Mouse (Mus musculus) lung, embryonic 15.5 days (tissue): ENCODE results near the gene Gm20916. TPM values are rescaled to one million over a fixed set of nuclear protein-coding genes. Genes with fewer than 3 reads are reported as not detected.
"Not testable (repeated sequence)": the region's sequence is repeated elsewhere in the genome, so short reads cannot be mapped to it uniquely, and the experiment has no call there.

ENCODE experiments used
- ATAC-seq: fragments of 200-750 bp; cut with Nextera tagmentation; 2 replicates; pipeline ENCODE4 v1.8.0; 2017; ENCODE audit warnings: moderate number of reproducible peaks, borderline replicate concordance; ENCODE audit not compliant: low FRiP score, low TSS enrichment; ENCODE audit errors: extremely low read depth
- H3K27ac ChIP-seq: fragments of 300-500 bp; sonication (generic); 2 replicates; pipeline ENCODE4 v1.5.1; 2015; ENCODE audit warnings: moderate library complexity, mild to moderate bottlenecking, inconsistent platforms
- H3K27me3 ChIP-seq: fragments of 300-500 bp; sonication (generic); 2 replicates; pipeline ENCODE4 v1.6.1; 2015; ENCODE audit warnings: inconsistent platforms
- H3K36me3 ChIP-seq: fragments of 300-500 bp; sonication (generic); 2 replicates; pipeline ENCODE4 v1.6.1; 2015; ENCODE audit warnings: inconsistent platforms
- H3K4me1 ChIP-seq: fragments of 300-500 bp; sonication (generic); 2 replicates; pipeline ENCODE4 v1.6.1; 2015; ENCODE audit warnings: inconsistent platforms
- H3K4me2 ChIP-seq: fragments of 300-500 bp; sonication (generic); 2 replicates; pipeline ENCODE4 v1.6.1; 2015; ENCODE audit warnings: inconsistent platforms, mild to moderate bottlenecking, moderate library complexity
- H3K4me3 ChIP-seq: fragments of 300-500 bp; sonication (generic); 2 replicates; pipeline ENCODE4 v1.5.1; 2015; ENCODE audit warnings: mild to moderate bottlenecking, inconsistent platforms
- H3K9ac ChIP-seq: fragments of 300-500 bp; sonication (generic); 2 replicates; pipeline ENCODE4 v1.6.1; 2015; ENCODE audit warnings: inconsistent platforms
- H3K9me3 ChIP-seq: fragments of 300-500 bp; sonication (generic); 2 replicates; pipeline ENCODE4 v1.6.1; 2016; ENCODE audit warnings: inconsistent platforms
- WGBS: fragments of 180-500 bp; shearing (Covaris S2); methylation state at CpG from one replicate; pipeline ENCODE4 v1.1.7; 2015; 5-methylcytosine and 5-hydroxymethylcytosine counted together
- polyA plus RNA-seq: library from polyadenylated mRNA; unstranded; fragments of >200 nt; fragmentation: Nextera tagmentation; extraction: Ambion mirVana; gene quantifications from 2 replicates; pipeline ENCODE4 v1.2.1, GENCODE M21; 2015

Gm20916 gene
- polyA plus RNA-seq: not detected in 2 replicates

- H3K4me3 ChIP-seq, ATAC-seq, H3K36me3 ChIP-seq, H3K27ac ChIP-seq, H3K9ac ChIP-seq, H3K4me1 ChIP-seq, H3K9me3 ChIP-seq, H3K4me2 ChIP-seq, H3K27me3 ChIP-seq: not testable (repeated sequence)
- WGBS: no CpG with 5 or more reads among the region's 6 CpGs
Measured at GRCm38 (mm10) chrY:79319265-79319664, at the start of gene Gm20916. TSS of gene Gm20916 (plus strand) at chrY:79319565.

Other genes starting within 250 kb of the Gm20916 start
- not detected in 2 replicates for gene Gm20917, start 168.4 kb upstream of the Gm20916 start, polyA plus RNA-seq